Mouse (Mus musculus) spleen, adult 2 months (tissue): ENCODE measurements around the gene Slc22a17.

Experiments
- CTCF ChIP-seq: fragments of 200-500 bp; IDR thresholded peaks from 2 replicates; pipeline ENCODE4 v1.5.1; 2011; ENCODE audit warnings: mild to moderate bottlenecking, inconsistent platforms; ENCODE audit not compliant: insufficient read depth, insufficient read length, insufficient replicate concordance; ENCODE audit errors: extremely low read depth
- POLR2A ChIP-seq: fragments of 200-500 bp; IDR thresholded peaks from 2 replicates; pipeline ENCODE4 v1.6.1; 2011; ENCODE audit warnings: low read depth, low read length, inconsistent platforms

- TF ChIP-seq CTCF, result no peak
- TF ChIP-seq POLR2A, result no peak
Observed at GRCm38 (mm10) chr14:54932645-54933150, 19.8 kb upstream of the Slc22a17 start, which contains the start of gene Il25.
